Mouse (Mus musculus) cerebellum, postnatal 14 days (tissue): ENCODE data around the gene 4930556J24Rik.
"Not testable (repeated sequence)": the region's sequence is repeated elsewhere in the genome, so short reads cannot be mapped to it uniquely, and the experiment has no call there.

ENCODE experiments used
- DNase-seq, 2 experiments: peaks; one replicate each; pipeline ENCODE4 v3.0.0; 2021; ENCODE audit warnings: mixed read lengths in 2 of 2

Gene 4930556J24Rik

GRCm38 (mm10) chr11:3976678-3977077, at the start of gene 4930556J24Rik:
Gene 4930556J24Rik, minus strand, starts transcription at chr11:3976778.
- no peak for DNase-seq

- DNase-seq: no peak
Observed at GRCm38 (mm10) chr11:4023321-4023720, 46.7 kb upstream of the 4930556J24Rik start.

- DNase-seq: not testable (repeated sequence)
Observed at GRCm38 (mm10) chr11:4022111-4022510, 45.5 kb upstream of the 4930556J24Rik start.

GRCm38 (mm10) chr11:4015796-4016195, 39.2 kb upstream of the 4930556J24Rik start:
- DNase-seq: not testable (repeated sequence)

GRCm38 (mm10) chr11:4012616-4013015, 36.0 kb upstream of the 4930556J24Rik start:
- DNase-seq: no peak

GRCm38 (mm10) chr11:4006462-4006861, 29.9 kb upstream of the 4930556J24Rik start:
- no peak for DNase-seq

- DNase-seq: no peak
Observed at GRCm38 (mm10) chr11:4005220-4005805, 28.7 kb upstream of the 4930556J24Rik start.

GRCm38 (mm10) chr11:4001603-4002002, 25.0 kb upstream of the 4930556J24Rik start:
- peak; percentile 76 to 83 for DNase-seq

- no peak for DNase-seq
Observed at GRCm38 (mm10) chr11:3999547-3999946, 23.0 kb upstream of the 4930556J24Rik start.

GRCm38 (mm10) chr11:3997978-3998720, 21.6 kb upstream of the 4930556J24Rik start:
- peak in 1 of 2 experiments; percentile 27 for DNase-seq

- no peak for DNase-seq
Observed at GRCm38 (mm10) chr11:3996840-3997239, 20.3 kb upstream of the 4930556J24Rik start.

GRCm38 (mm10) chr11:3995511-3995910, 18.9 kb upstream of the 4930556J24Rik start:
- no peak for DNase-seq

- no peak for DNase-seq
Observed at GRCm38 (mm10) chr11:3993914-3994313, 17.3 kb upstream of the 4930556J24Rik start.

GRCm38 (mm10) chr11:3993132-3993531, 16.6 kb upstream of the 4930556J24Rik start:
- no peak for DNase-seq

- DNase-seq: no peak
Observed at GRCm38 (mm10) chr11:3989748-3990147, 13.2 kb upstream of the 4930556J24Rik start.

GRCm38 (mm10) chr11:3983863-3984745, 7.5 kb upstream of the 4930556J24Rik start:
- no peak for DNase-seq

GRCm38 (mm10) chr11:3983291-3983862, 6.8 kb upstream of the 4930556J24Rik start, which contains the start of gene Gal3st1:
Gene Gal3st1, plus strand, starts transcription at chr11:3983636.
- no peak for DNase-seq

- DNase-seq: no peak
Observed at GRCm38 (mm10) chr11:3982275-3983209, 6.0 kb upstream of the 4930556J24Rik start.

- DNase-seq: no peak
Observed at GRCm38 (mm10) chr11:3981536-3981935, 5.0 kb upstream of the 4930556J24Rik start.

GRCm38 (mm10) chr11:3978421-3978820, 1.8 kb upstream of the 4930556J24Rik start:
- no peak for DNase-seq

- DNase-seq: no peak
Observed at GRCm38 (mm10) chr11:3974311-3974710, 2.3 kb downstream of the 4930556J24Rik start.

GRCm38 (mm10) chr11:3973081-3973480, 3.5 kb downstream of the 4930556J24Rik start:
- no peak for DNase-seq
